Mouse (Mus musculus): Measurements from ENCODE around the gene Amn.
A peak's percentile ranks its signal among the peaks of the same experiment; 100 is the strongest.

Amn gene

GRCm38 (mm10) chr12:111275150-111275841 is 4.4 kb downstream of the Amn start:
- DNase-seq (ENCODE audit: low read depth, low spot score): no peak
- Histone ChIP-seq H3K36me3 (ENCODE audit: control insufficient read depth, insufficient read depth, low read length, poor library complexity, severe bottlenecking) (no peaks in the 10 kb centered on the region), H3K27me3 (ENCODE audit: control insufficient read depth, insufficient read depth, low read length, poor library complexity, severe bottlenecking) (no peaks in the 10 kb centered on the region; the same call in 1 of the 2 replicates)

- Histone ChIP-seq H3K27me3 (ENCODE audit: control insufficient read depth, insufficient read depth, low read length, poor library complexity, severe bottlenecking) (no peaks in the 10 kb centered on the region), H3K36me3 (ENCODE audit: control insufficient read depth, insufficient read depth, low read length, poor library complexity, severe bottlenecking) (no peaks in the 10 kb centered on the region)
- no peak for DNase-seq (ENCODE audit: low read depth, low spot score)
These were observed 5.5 kb downstream of the Amn start for GRCm38 (mm10) chr12:111276371-111276770.

- DNase-seq (ENCODE audit: low read depth, low spot score): no peak
- Histone ChIP-seq H3K27me3 (ENCODE audit: control insufficient read depth, insufficient read depth, low read length, poor library complexity, severe bottlenecking) (no peaks in the 10 kb centered on the region), H3K36me3 (ENCODE audit: control insufficient read depth, insufficient read depth, low read length, poor library complexity, severe bottlenecking) (no peaks in the 10 kb centered on the region)
These were observed 12.7 kb downstream of the Amn start for GRCm38 (mm10) chr12:111283573-111283972.

GRCm38 (mm10) chr12:111284532-111284931 is 13.6 kb downstream of the Amn start:
- DNase-seq (ENCODE audit: low read depth, low spot score): no peak
- no peaks in the 10 kb centered on the region for H3K36me3 ChIP-seq (ENCODE audit: control insufficient read depth, insufficient read depth, low read length, poor library complexity, severe bottlenecking)
- H3K27me3 ChIP-seq (ENCODE audit: control insufficient read depth, insufficient read depth, low read length, poor library complexity, severe bottlenecking): no peaks in the 10 kb centered on the region

GRCm38 (mm10) chr12:111293025-111293424 is 22.1 kb downstream of the Amn start:
- H3K36me3 ChIP-seq (ENCODE audit: control insufficient read depth, insufficient read depth, low read length, poor library complexity, severe bottlenecking): no peaks in the 10 kb centered on the region
- no peak for DNase-seq (ENCODE audit: low read depth, low spot score)
- no peaks in the 10 kb centered on the region for H3K27me3 ChIP-seq (ENCODE audit: control insufficient read depth, insufficient read depth, low read length, poor library complexity, severe bottlenecking)

GRCm38 (mm10) chr12:111301322-111302017 is 30.6 kb downstream of the Amn start:
- H3K36me3 ChIP-seq (ENCODE audit: control insufficient read depth, insufficient read depth, low read length, poor library complexity, severe bottlenecking): no peaks in the 10 kb centered on the region
- H3K27me3 ChIP-seq (ENCODE audit: control insufficient read depth, insufficient read depth, low read length, poor library complexity, severe bottlenecking): no peaks in the 10 kb centered on the region
- DNase-seq (ENCODE audit: low read depth, low spot score): no peak

GRCm38 (mm10) chr12:111302018-111302345 is 31.1 kb downstream of the Amn start:
- DNase-seq (ENCODE audit: low read depth, low spot score): peak; percentile 20
- H3K27me3 ChIP-seq (ENCODE audit: control insufficient read depth, insufficient read depth, low read length, poor library complexity, severe bottlenecking): no peaks in the 10 kb centered on the region
- H3K36me3 ChIP-seq (ENCODE audit: control insufficient read depth, insufficient read depth, low read length, poor library complexity, severe bottlenecking): no peaks in the 10 kb centered on the region

- no peaks in the 10 kb centered on the region for H3K27me3 ChIP-seq (ENCODE audit: control insufficient read depth, insufficient read depth, low read length, poor library complexity, severe bottlenecking)
- no peaks in the 10 kb centered on the region for H3K36me3 ChIP-seq (ENCODE audit: control insufficient read depth, insufficient read depth, low read length, poor library complexity, severe bottlenecking)
- DNase-seq (ENCODE audit: low read depth, low spot score): no peak
These were observed 32.9 kb downstream of the Amn start for GRCm38 (mm10) chr12:111303702-111304337.

GRCm38 (mm10) chr12:111306821-111307220 is 35.9 kb downstream of the Amn start:
- H3K27me3 ChIP-seq (ENCODE audit: control insufficient read depth, insufficient read depth, low read length, poor library complexity, severe bottlenecking): no peaks in the 10 kb centered on the region
- no peaks in the 10 kb centered on the region for H3K36me3 ChIP-seq (ENCODE audit: control insufficient read depth, insufficient read depth, low read length, poor library complexity, severe bottlenecking)
- DNase-seq (ENCODE audit: low read depth, low spot score): no peak

- DNase-seq (ENCODE audit: low read depth, low spot score): no peak
- Histone ChIP-seq H3K27me3 (ENCODE audit: control insufficient read depth, insufficient read depth, low read length, poor library complexity, severe bottlenecking) (no peaks in the 10 kb centered on the region), H3K36me3 (ENCODE audit: control insufficient read depth, insufficient read depth, low read length, poor library complexity, severe bottlenecking) (no peaks in the 10 kb centered on the region)
These were observed 38.4 kb downstream of the Amn start for GRCm38 (mm10) chr12:111309256-111309655.

- no peaks in the 10 kb centered on the region for H3K36me3 ChIP-seq (ENCODE audit: control insufficient read depth, insufficient read depth, low read length, poor library complexity, severe bottlenecking)
- DNase-seq (ENCODE audit: low read depth, low spot score): no peak
- H3K27me3 ChIP-seq (ENCODE audit: control insufficient read depth, insufficient read depth, low read length, poor library complexity, severe bottlenecking): no peaks in the 10 kb centered on the region
These were observed 39.0 kb downstream of the Amn start for GRCm38 (mm10) chr12:111309931-111310330.

- Histone ChIP-seq H3K27me3 (ENCODE audit: control insufficient read depth, insufficient read depth, low read length, poor library complexity, severe bottlenecking) (no peaks in the 10 kb centered on the region), H3K36me3 (ENCODE audit: control insufficient read depth, insufficient read depth, low read length, poor library complexity, severe bottlenecking) (no peaks in the 10 kb centered on the region)
- no peak for DNase-seq (ENCODE audit: low read depth, low spot score)
These were observed 40.9 kb downstream of the Amn start for GRCm38 (mm10) chr12:111311775-111312174.

- H3K36me3 ChIP-seq (ENCODE audit: control insufficient read depth, insufficient read depth, low read length, poor library complexity, severe bottlenecking): no peaks in the 10 kb centered on the region
- no peak for DNase-seq (ENCODE audit: low read depth, low spot score)
- no peaks in the 10 kb centered on the region for H3K27me3 ChIP-seq (ENCODE audit: control insufficient read depth, insufficient read depth, low read length, poor library complexity, severe bottlenecking)
These were observed 43.4 kb downstream of the Amn start for GRCm38 (mm10) chr12:111314273-111314672.

GRCm38 (mm10) chr12:111317694-111318093 is 46.8 kb downstream of the Amn start:
- Histone ChIP-seq H3K27me3 (ENCODE audit: control insufficient read depth, insufficient read depth, low read length, poor library complexity, severe bottlenecking) (no peaks in the 10 kb centered on the region), H3K36me3 (ENCODE audit: control insufficient read depth, insufficient read depth, low read length, poor library complexity, severe bottlenecking) (no peaks in the 10 kb centered on the region)
- no peak for DNase-seq (ENCODE audit: low read depth, low spot score)

GRCm38 (mm10) chr12:111320549-111320948 is 49.7 kb downstream of the Amn start:
- Histone ChIP-seq H3K27me3 (ENCODE audit: control insufficient read depth, insufficient read depth, low read length, poor library complexity, severe bottlenecking) (no peaks in the 10 kb centered on the region), H3K36me3 (ENCODE audit: control insufficient read depth, insufficient read depth, low read length, poor library complexity, severe bottlenecking) (no peaks in the 10 kb centered on the region)
- DNase-seq (ENCODE audit: low read depth, low spot score): no peak

All from splenic B cell, adult 2 months (primary cell).